Mouse (Mus musculus): ENCODE results near the gene Pabpn1.
"Not testable (repeated sequence)": the region's sequence is repeated elsewhere in the genome, so short reads cannot be mapped to it uniquely, and the experiment has no call there.

GRCm38 (mm10) chr14:54947008-54947407 is 54.7 kb downstream of the Pabpn1 start:
- not testable (repeated sequence) for TF ChIP-seq CTCF (IDR thresholded peaks at IDR 0.05; ENCODE audit: low read depth, low read length); TAL1 (conservative IDR thresholded peaks at IDR 0.05; ENCODE audit: low read depth, low read length)
